Mouse (Mus musculus) liver (tissue): ENCODE results near the gene AI661453.
A peak's percentile ranks its signal among the peaks of the same experiment; 100 is the strongest.
"Not testable (repeated sequence)": the region's sequence is repeated elsewhere in the genome, so short reads cannot be mapped to it uniquely, and the experiment has no call there.

ENCODE experiments used
- DNase-seq: peaks from one replicate; pipeline ENCODE4 v3.0.0-alpha.2; 2020; ENCODE audit warnings: mixed read lengths

AI661453 gene

GRCm38 (mm10) chr17:47436156-47436906 lies at the start of gene AI661453:
AI661453 (plus strand) TSS chr17:47436615.
- peak; percentile 36 for DNase-seq

GRCm38 (mm10) chr17:47386649-47387048 lies 49.8 kb upstream of the AI661453 start:
- DNase-seq = peak; percentile 72

DNA sequence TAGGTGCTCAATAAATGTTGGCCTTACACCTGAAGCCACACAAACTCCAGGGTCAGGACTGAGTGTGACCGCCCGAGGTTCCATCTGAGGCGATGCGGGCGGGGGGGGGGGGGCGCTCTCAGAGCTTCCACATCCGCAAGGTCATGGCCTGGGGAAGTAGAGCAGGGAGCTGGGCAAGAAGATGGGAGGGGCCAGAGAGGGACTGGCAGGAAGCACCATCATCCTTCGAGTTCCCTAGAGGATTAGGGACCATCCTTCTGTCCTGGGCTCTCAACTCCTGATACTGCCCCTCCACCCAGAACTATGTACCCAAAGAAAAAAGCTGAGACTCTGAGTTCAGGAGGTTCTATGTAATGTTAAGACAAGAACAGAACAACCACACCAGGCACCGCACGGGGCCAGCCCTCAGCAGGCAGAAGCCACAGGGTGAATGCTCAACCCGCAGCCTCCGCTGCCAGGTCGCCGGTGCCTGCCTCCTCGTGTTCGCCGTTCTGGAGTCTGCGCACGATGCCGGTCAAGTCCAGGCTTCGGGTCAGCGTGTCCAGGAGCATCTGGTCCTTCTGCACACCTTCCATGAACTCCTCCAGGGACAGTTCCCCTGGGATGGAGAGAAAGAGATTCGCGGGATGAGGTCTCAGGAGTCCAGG lies 42.1 kb upstream of the AI661453 start:
- DNase-seq = no peak

GRCm38 (mm10) chr17:47395376-47395913 lies 41.0 kb upstream of the AI661453 start:
- peak; percentile 77 for DNase-seq

DNA sequence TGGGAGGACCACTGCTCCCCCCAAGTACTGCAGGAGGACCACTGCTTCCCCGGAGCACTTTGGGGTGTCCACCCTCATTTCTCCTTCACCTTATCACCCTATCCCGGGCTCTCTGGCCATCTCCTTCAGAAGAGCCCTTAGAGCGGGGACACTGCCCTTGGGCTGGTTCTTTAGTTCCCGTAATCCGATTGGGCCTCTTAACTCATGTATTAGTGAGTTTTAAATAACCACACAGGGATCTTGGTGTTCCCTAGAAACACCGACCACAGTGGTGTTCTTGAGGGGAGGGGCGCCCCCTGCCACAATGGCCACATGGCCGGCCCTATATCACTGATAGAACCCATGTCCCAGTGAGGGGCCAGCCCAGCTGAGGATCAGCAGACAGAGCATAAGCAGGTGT lies 37.3 kb upstream of the AI661453 start:
- no peak for DNase-seq

DNA sequence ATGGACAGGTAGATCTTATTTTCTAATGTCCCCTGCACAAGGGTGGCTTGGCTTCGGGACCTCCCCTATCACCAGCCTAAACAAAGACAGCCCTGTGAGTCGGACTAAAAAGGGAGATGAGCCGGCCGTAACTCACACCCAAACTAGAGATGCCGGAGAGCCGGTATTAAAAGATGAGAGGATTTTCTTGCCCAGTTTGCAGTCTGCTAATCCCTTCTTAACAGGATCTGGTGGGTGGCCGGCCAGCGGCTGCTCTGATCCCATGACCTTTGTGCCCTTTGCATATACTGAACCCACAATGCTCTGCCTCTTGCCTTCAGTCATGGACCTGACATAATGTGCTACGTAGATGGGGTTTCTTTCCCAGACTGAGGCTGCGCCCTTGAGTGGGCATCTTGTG lies 36.0 kb upstream of the AI661453 start, which contains the start of gene Guca1a:
Guca1a (minus strand) TSS at position 134 of the 400 bp plus-strand sequence.
- no peak for DNase-seq

GRCm38 (mm10) chr17:47407717-47408557 lies 28.5 kb upstream of the AI661453 start:
- DNase-seq = no peak

GRCm38 (mm10) chr17:47408558-47408898 lies 27.9 kb upstream of the AI661453 start:
- DNase-seq = peak; percentile 61

- not testable (repeated sequence) for DNase-seq
Observed at GRCm38 (mm10) chr17:47409897-47410861, 26.2 kb upstream of the AI661453 start.

DNA sequence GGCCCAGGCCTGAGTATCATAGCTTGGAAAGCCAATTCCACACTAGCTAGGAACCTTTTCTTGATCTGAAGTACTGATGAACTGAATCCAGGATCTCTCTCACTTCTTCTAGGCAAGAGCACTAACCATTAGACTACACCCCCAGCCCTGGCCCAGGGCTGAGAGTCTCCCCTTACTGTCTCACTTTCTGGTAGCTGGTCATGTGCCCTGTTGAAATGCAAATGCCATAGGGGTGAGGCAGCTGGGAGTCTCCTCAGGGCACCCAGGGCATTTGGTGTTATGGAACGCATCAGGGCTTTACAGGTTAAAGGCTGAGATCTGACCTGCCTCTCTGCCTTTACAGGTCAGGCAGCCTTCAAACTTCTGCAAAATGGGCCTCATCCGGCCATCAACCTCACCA lies 16.2 kb upstream of the AI661453 start:
- no peak for DNase-seq

GRCm38 (mm10) chr17:47421566-47421965 lies 14.8 kb upstream of the AI661453 start:
- no peak for DNase-seq

DNA sequence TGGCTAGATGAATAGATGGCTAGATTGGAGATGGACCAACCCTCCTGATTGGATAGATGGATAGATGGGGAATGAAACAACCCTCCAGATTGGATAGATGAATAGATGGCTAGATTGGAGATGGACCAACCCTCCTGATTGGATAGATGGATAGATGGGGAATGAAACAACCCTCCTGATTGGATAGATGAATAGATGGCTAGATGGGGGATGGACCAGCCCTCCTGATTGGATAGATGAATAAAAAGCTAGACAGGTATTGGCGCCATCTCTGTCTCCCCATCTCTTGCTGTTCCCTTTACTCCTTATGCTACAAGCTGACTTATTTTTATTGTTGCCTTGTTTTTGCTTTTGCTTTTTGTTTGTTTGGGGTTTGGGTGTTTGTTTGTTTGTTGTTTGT lies 13.8 kb upstream of the AI661453 start:
- DNase-seq = not testable (repeated sequence)

DNA sequence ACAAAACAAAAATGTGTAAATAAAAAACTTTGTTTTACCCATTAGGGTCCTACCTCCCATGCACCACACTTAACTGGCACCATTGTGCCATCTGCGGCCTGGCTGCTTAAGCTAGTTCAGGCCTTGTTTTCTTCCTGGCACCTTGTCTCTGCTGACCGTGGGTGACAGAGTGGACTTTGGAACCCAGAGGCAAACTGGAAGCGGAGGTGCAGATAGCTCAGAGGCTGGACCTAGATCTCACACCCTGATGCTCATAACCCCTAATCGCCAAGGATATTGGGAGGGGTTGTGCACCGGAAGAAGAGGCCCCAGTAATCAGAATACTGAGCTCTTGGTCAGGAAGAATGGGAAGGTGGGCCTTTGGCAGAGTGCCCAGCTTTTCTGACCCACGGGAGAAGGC lies 12.2 kb upstream of the AI661453 start:
- DNase-seq = no peak

DNA sequence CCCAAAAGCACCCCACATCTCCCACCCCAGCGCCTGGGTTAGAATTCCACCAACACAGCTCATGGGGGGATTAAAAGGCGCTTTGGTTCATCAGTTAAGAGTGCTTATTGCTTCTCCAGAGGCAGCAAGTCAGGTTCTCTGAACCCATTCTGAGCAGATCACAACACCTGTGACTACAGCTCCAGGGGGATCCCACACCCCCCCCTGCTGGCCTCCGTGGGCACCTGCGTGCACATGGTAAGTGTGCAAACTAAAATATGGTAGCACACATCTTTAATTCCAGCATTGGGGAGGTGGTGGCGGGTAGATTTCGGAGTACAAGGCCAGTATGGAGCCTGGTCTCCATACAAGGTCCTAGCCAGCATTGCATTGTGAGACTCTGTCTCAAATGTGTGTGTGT lies 9.1 kb upstream of the AI661453 start:
- DNase-seq = no peak

- peak; percentile 47 for DNase-seq
Observed at GRCm38 (mm10) chr17:47428831-47429304, 7.5 kb upstream of the AI661453 start.

GRCm38 (mm10) chr17:47430815-47431214 lies 5.6 kb upstream of the AI661453 start:
- no peak for DNase-seq

- DNase-seq = no peak
Observed at GRCm38 (mm10) chr17:47436907-47437547, 612 bp downstream of the AI661453 start, which contains the start of gene 1700001C19Rik. 1700001C19Rik (minus strand) TSS chr17:47437376.

- DNase-seq = no peak
Observed at GRCm38 (mm10) chr17:47438611-47439010, 2.2 kb downstream of the AI661453 start.

- peak; percentile 34 for DNase-seq
Observed at GRCm38 (mm10) chr17:47439396-47440028, 3.1 kb downstream of the AI661453 start.

DNA sequence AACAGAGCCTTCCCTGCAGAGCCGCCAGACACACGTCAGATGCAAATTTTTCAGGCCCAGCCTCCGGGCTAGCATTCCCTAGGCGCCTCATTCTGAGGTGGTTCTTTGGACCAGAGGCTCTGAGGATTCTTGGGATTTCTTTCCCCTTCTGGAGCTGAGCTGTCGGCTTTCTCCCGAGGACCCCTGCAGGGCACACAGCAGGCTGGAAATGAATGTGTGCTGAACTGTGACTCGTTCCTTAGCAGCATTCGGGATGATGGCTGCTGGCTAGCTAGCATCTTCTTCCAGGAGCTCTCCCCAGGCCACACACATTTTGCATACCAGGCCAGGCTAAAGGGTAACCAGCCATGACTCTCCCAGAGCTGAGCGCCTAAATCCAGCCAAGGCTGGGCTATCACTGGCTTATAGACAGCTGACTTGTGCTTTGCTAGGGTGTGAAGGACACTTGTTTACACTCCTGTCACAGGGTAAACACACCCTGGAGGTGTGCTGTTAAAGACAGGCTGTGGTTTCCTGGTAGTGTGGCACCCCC lies 4.0 kb downstream of the AI661453 start:
- no peak for DNase-seq
